Mouse (Mus musculus): ENCODE measurements around the gene Gm21866.
"Not testable (repeated sequence)": the region's sequence is repeated elsewhere in the genome, so short reads cannot be mapped to it uniquely, and the experiment has no call there.

Gene Gm21866

GRCm38 (mm10) chrY:13465479-13465878 is at the start of gene Gm21866:
TSS of gene Gm21866 (minus strand) at chrY:13465579.
- DNase-seq (ENCODE audit: low spot score in 2 of 2): not testable (repeated sequence)

DNA sequence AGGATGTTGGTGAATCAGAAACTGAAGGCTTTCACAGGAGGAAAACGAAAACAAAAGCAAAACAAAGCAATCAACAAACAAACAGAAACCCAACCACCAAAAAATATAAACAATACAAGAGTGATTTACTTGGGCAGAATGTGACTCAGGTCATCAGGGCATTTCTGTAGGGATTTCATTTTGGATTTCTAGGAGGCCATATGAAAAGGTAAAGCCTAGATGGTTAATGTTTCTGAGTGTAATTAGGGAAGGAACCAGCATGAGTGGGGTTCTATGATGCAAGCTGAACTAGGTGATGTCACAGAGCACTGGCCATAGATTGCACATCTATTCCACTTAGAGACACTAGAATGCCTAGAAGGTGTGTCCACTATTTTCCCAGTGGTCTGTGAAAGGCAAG is 28.3 kb upstream of the Gm21866 start, which contains the start of gene Gm20773:
Gene Gm20773, plus strand, starts transcription at position 301 of the 400 bp plus-strand sequence.
- DNase-seq (ENCODE audit: low spot score in 2 of 2): not testable (repeated sequence)
